Mouse (Mus musculus): ENCODE measurements around the gene Ttc27. TPM values are rescaled to one million over a fixed set of nuclear protein-coding genes. Genes with fewer than 3 reads are reported as not detected.

Ttc27 gene
- polyA plus RNA-seq, 1 experiment, result 58.9 TPM

DNA sequence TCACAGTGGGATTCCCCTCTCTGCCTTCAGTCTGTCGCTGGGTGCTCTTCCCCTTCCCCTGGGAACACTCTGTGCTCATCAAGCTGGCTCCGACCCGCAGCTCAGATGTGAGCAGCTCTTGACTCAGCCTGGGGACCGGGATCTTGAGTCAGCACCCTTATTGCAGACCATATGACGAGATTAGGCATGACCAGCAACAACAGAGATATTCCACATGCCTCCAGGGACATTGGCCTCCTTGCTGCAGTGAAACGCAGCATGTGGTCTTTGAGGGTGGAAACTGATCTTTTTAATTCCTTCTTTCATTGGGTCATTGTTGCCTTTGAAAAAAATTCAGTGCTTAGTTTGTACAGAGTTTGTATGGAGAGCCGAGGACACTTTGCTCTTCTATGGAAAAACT lies 169.5 kb downstream of the Ttc27 start:
- Histone ChIP-seq H3K27me3 (ENCODE audit: control insufficient read depth, insufficient read depth, low read length, poor library complexity, severe bottlenecking) (no peaks in the 10 kb centered on the region), H3K27ac (ENCODE audit: insufficient read depth, low read length) (no peak overlapping the region), H3K4me1 (ENCODE audit: control insufficient read depth, insufficient read depth, low read length) (no peaks in the 10 kb centered on the region), H3K9ac (ENCODE audit: low read depth, poor library complexity, severe bottlenecking) (no peak overlapping the region), H3K4me3 (ENCODE audit: low read depth, low read length) (no peak overlapping the region), H3K36me3 (ENCODE audit: control insufficient read depth, insufficient read depth, low read length, poor library complexity, severe bottlenecking) (no peaks in the 10 kb centered on the region), H3K9me3 (replicated peaks; ENCODE audit: control insufficient read depth, insufficient read depth, low read length, poor library complexity, severe bottlenecking) (no peaks in the 10 kb centered on the region)
- no peak for TF ChIP-seq CTCF (IDR thresholded peaks at IDR 0.05; ENCODE audit: low read depth, low read length)
- TF ChIP-seq POLR2A (IDR thresholded peaks at IDR 0.05; ENCODE audit: insufficient read depth, low read length), result no peak
- TF ChIP-seq EP300 (IDR thresholded peaks at IDR 0.05; ENCODE audit: insufficient read depth, low read depth, low read length), result no peak

DNA sequence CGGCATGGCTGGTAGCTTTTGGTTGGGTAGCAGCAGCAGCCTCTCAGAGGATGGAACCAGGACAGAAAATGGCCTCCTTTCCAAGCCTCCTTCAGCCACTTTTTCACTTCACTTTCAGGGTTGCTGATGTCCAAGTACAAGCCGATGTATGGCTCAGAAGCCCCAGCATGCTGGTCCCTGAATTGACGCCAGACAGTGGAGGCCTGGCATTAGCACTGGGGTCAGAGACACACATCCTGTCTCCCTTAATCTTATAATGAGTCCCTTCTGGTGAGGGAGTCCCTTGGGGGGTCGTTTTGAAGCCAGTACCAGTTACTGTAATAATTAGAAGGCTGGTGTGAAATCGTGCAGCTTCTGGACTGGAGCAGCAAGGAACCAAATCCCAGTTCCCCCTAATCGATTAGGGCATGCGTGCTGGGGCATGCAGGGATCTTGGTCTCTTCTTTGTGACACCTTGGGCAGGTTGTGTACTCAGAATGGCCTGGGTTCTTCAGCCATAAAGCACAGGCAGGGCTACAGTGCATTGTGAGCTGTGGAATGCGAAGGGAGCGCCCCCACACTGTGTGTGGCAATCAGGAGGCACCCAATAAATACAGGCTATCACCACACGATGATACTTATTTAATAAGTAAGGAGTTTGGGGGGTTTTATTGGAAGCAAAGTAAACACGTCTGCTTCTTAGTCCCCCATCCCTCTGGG lies 171.5 kb downstream of the Ttc27 start:
- Histone ChIP-seq H3K36me3 (ENCODE audit: control insufficient read depth, insufficient read depth, low read length, poor library complexity, severe bottlenecking) (no peaks in the 10 kb centered on the region), H3K4me3 (ENCODE audit: low read depth, low read length) (no peak overlapping the region), H3K27me3 (ENCODE audit: control insufficient read depth, insufficient read depth, low read length, poor library complexity, severe bottlenecking) (no peaks in the 10 kb centered on the region), H3K9me3 (replicated peaks; ENCODE audit: control insufficient read depth, insufficient read depth, low read length, poor library complexity, severe bottlenecking) (no peaks in the 10 kb centered on the region), H3K27ac (ENCODE audit: insufficient read depth, low read length) (no peak overlapping the region), H3K9ac (ENCODE audit: low read depth, poor library complexity, severe bottlenecking) (no peak overlapping the region), H3K4me1 (ENCODE audit: control insufficient read depth, insufficient read depth, low read length) (no peaks in the 10 kb centered on the region)
- TF ChIP-seq CTCF (IDR thresholded peaks at IDR 0.05; ENCODE audit: low read depth, low read length) (no peak), EP300 (IDR thresholded peaks at IDR 0.05; ENCODE audit: insufficient read depth, low read depth, low read length) (no peak), POLR2A (IDR thresholded peaks at IDR 0.05; ENCODE audit: insufficient read depth, low read length) (no peak)

DNA sequence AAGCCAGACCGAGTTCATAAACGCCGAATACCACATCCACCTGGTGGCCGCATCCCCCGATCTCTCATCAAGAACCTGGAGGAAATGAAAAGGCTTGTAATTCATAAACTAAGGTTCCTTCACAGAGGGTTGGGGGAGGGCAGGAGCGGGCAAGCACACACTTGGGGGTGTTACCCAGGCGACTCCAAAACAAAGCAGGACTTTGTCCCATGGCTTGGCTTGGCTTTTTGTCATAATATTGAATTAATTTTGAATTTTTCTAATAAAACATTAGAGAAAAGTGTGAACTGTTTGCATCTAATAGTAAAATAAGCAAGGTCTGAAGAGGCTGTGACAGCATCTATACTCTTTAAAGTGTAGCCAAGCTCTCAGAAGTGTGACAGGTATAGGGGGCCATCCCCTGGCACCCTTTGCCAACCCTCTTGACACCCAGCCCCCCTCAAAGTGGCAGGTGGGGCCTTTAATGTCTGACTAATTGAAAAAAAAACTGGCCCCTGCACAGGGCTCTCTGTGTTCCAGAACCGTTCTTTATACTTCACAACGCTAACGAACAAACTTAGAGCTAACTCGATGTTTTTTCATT lies 172.1 kb downstream of the Ttc27 start:
- Histone ChIP-seq H3K4me1 (ENCODE audit: control insufficient read depth, insufficient read depth, low read length) (no peaks in the 10 kb centered on the region), H3K9ac (ENCODE audit: low read depth, poor library complexity, severe bottlenecking) (no peak overlapping the region), H3K27me3 (ENCODE audit: control insufficient read depth, insufficient read depth, low read length, poor library complexity, severe bottlenecking) (no peaks in the 10 kb centered on the region), H3K9me3 (replicated peaks; ENCODE audit: control insufficient read depth, insufficient read depth, low read length, poor library complexity, severe bottlenecking) (no peaks in the 10 kb centered on the region), H3K27ac (ENCODE audit: insufficient read depth, low read length) (no peak overlapping the region), H3K36me3 (ENCODE audit: control insufficient read depth, insufficient read depth, low read length, poor library complexity, severe bottlenecking) (no peaks in the 10 kb centered on the region), H3K4me3 (ENCODE audit: low read depth, low read length) (no peak overlapping the region)
- TF ChIP-seq EP300 (IDR thresholded peaks at IDR 0.05; ENCODE audit: insufficient read depth, low read depth, low read length) (no peak), POLR2A (IDR thresholded peaks at IDR 0.05; ENCODE audit: insufficient read depth, low read length) (no peak), CTCF (IDR thresholded peaks at IDR 0.05; ENCODE audit: low read depth, low read length) (no peak)

DNA sequence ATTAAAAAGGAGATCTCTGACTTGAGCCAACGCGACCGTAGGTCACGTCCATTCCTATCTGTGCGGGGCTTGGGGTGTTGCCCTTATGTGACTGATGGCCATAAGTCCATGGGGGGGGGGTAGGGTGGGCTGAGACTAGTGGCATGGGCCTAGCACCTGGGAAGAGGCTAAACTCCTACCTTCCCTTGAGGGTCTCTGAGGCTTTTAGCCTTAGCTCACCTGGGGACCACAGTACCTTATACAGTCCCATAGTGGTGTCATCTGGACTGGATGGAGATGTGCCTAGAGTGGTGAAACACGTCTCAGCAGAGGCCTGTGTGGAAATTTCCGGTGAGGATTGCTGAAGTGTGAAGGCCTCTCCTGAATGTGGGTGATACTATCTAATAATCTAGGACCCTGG lies 184.9 kb downstream of the Ttc27 start:
- TF ChIP-seq CTCF (IDR thresholded peaks at IDR 0.05; ENCODE audit: low read depth, low read length) (no peak), POLR2A (IDR thresholded peaks at IDR 0.05; ENCODE audit: insufficient read depth, low read length) (no peak), EP300 (IDR thresholded peaks at IDR 0.05; ENCODE audit: insufficient read depth, low read depth, low read length) (no peak)
- Histone ChIP-seq H3K27me3 (ENCODE audit: control insufficient read depth, insufficient read depth, low read length, poor library complexity, severe bottlenecking) (no peaks in the 10 kb centered on the region), H3K9ac (ENCODE audit: low read depth, poor library complexity, severe bottlenecking) (no peak overlapping the region), H3K27ac (ENCODE audit: insufficient read depth, low read length) (no peak overlapping the region), H3K4me3 (ENCODE audit: low read depth, low read length) (no peak overlapping the region), H3K36me3 (ENCODE audit: control insufficient read depth, insufficient read depth, low read length, poor library complexity, severe bottlenecking) (no peaks in the 10 kb centered on the region), H3K4me1 (ENCODE audit: control insufficient read depth, insufficient read depth, low read length) (no peaks in the 10 kb centered on the region), H3K9me3 (replicated peaks; ENCODE audit: control insufficient read depth, insufficient read depth, low read length, poor library complexity, severe bottlenecking) (peaks cover 11% of the 10 kb centered on the region)

DNA sequence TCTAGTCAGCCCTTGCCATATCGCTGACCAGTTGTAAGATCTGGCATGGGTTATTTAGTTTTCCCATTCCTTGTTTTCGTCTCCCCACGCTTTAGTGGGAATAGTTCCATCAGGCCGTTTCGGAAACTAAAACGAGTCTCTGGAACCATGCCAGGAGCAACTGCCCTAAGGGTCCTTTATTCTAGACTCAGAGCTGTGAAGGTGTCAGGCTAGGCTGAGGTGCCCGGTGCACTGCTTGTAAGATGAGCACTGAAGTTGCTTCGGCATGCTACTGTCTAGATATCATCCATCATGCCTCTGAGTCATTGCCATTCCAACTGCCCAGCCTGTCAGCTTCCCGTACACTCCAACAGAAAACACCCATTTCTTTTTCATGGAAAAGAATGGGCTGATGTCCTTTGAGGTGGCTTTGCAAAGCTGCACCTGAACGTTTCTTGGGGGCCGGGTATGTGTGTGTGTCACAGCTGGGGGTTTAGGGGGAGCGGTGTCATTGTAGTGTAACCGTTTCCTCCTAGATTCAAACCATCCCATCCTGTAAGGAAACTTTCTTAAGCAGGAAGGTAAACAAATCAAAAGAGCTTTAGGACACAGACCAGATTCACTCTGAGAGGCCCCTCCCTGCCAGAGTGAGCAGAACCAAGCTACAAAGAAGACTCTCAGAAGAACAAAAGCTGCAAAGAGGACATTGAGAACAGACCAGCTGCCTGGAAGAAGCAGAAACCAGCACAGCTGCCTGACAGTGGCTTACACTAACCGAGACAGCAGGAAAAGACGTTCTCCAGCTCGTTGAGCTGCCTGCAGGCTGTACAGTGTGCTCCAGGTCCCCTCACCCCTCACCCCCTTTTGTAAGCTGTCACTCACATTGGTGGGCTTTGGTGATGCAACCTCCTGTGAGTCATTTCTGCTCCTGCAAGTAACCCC lies 186.1 kb downstream of the Ttc27 start:
- H3K4me3 ChIP-seq (ENCODE audit: low read depth, low read length), result no peak overlapping the region
- H3K4me1 ChIP-seq (ENCODE audit: control insufficient read depth, insufficient read depth, low read length), result no peaks in the 10 kb centered on the region
- peaks cover 11% of the 10 kb centered on the region for H3K9me3 ChIP-seq (replicated peaks; ENCODE audit: control insufficient read depth, insufficient read depth, low read length, poor library complexity, severe bottlenecking)
- no peak overlapping the region for H3K27ac ChIP-seq (ENCODE audit: insufficient read depth, low read length)
- no peak for TF ChIP-seq CTCF (IDR thresholded peaks at IDR 0.05; ENCODE audit: low read depth, low read length)
- TF ChIP-seq POLR2A (IDR thresholded peaks at IDR 0.05; ENCODE audit: insufficient read depth, low read length), result no peak
- TF ChIP-seq EP300 (IDR thresholded peaks at IDR 0.05; ENCODE audit: insufficient read depth, low read depth, low read length), result no peak
- no peaks in the 10 kb centered on the region for H3K27me3 ChIP-seq (ENCODE audit: control insufficient read depth, insufficient read depth, low read length, poor library complexity, severe bottlenecking)
- no peak overlapping the region for H3K9ac ChIP-seq (ENCODE audit: low read depth, poor library complexity, severe bottlenecking)
- no peaks in the 10 kb centered on the region for H3K36me3 ChIP-seq (ENCODE audit: control insufficient read depth, insufficient read depth, low read length, poor library complexity, severe bottlenecking)
